Mouse (Mus musculus) lung, embryonic 14.5 days (tissue): ENCODE measurements around the gene Tmco5. TPM values are rescaled to one million over a fixed set of nuclear protein-coding genes. Genes with fewer than 3 reads are reported as not detected.

Experiments used
- ATAC-seq: fragments of 200-750 bp; cut with Nextera tagmentation; 2 replicates; pipeline ENCODE4 v1.8.0; 2017; ENCODE audit warnings: mild to moderate bottlenecking, moderate TSS enrichment, moderate library complexity; ENCODE audit not compliant: insufficient read depth
- DNase-seq: peaks from one replicate; pipeline ENCODE4 v3.0.0-alpha.2; 2015
- H3K27ac ChIP-seq: fragments of 300-500 bp; sonication (generic); 2 replicates; pipeline ENCODE4 v1.5.1; 2014; ENCODE audit warnings: low read depth, mild to moderate bottlenecking, moderate library complexity
- H3K27me3 ChIP-seq: fragments of 300-500 bp; sonication (generic); 2 replicates; pipeline ENCODE4 v1.6.1; 2014; ENCODE audit warnings: low read length, control low read depth; ENCODE audit not compliant: insufficient read depth
- H3K36me3 ChIP-seq: fragments of 300-500 bp; sonication (generic); 2 replicates; pipeline ENCODE4 v1.6.1; 2014; ENCODE audit warnings: control low read depth; ENCODE audit not compliant: insufficient read depth
- H3K4me1 ChIP-seq: fragments of 300-500 bp; sonication (generic); 2 replicates; pipeline ENCODE4 v1.6.1; 2014; ENCODE audit warnings: antibody characterized with exemption, control low read depth; ENCODE audit not compliant: insufficient read depth
- H3K4me2 ChIP-seq: fragments of 300-500 bp; sonication (generic); 2 replicates; pipeline ENCODE4 v1.6.1; 2014; ENCODE audit warnings: mild to moderate bottlenecking
- H3K4me3 ChIP-seq: fragments of 300-500 bp; sonication (generic); 2 replicates; pipeline ENCODE4 v1.5.1; 2014; ENCODE audit warnings: low read depth, low read length
- H3K9ac ChIP-seq: fragments of 300-500 bp; sonication (generic); 2 replicates; pipeline ENCODE4 v1.6.1; 2014
- H3K9me3 ChIP-seq: fragments of 300-500 bp; sonication (generic); 2 replicates; pipeline ENCODE4 v1.6.1; 2016; ENCODE audit warnings: low read depth, low read length, control low read depth
- CTCF ChIP-seq: IDR thresholded peaks from 2 replicates; pipeline ENCODE4 v1.5.1; 2016; ENCODE audit warnings: antibody characterized with exemption, low read depth
- WGBS: fragments of 180-500 bp; shearing (Covaris S2); extraction: QIAGEN DNeasy Blood & Tissue Kit; methylation state at CpG from one replicate; pipeline ENCODE4 v1.1.7; 2014; 5-methylcytosine and 5-hydroxymethylcytosine counted together
- polyA plus RNA-seq: library from polyadenylated mRNA; unstranded; fragments of >200 nt; fragmentation: Nextera tagmentation; extraction: Ambion mirVana; gene quantifications from 2 replicates; pipeline ENCODE4 v1.2.1, GENCODE M21; 2014

Gene Tmco5
- polyA plus RNA-seq, 1 experiment from 2014 or later: not detected

- WGBS: 19% methylated on average over 3 of the region's 3 CpGs
- H3K9me3 ChIP-seq: no peaks in the 10 kb centered on the region
- H3K4me2 ChIP-seq: no peak overlapping the region
- no peak for TF ChIP-seq CTCF
- no peaks in the 10 kb centered on the region for H3K36me3 ChIP-seq
- DNase-seq (peak; percentile 86), ATAC-seq (peak; percentile 77)
- no peaks in the 10 kb centered on the region for H3K27me3 ChIP-seq
- peaks cover 16% of the 10 kb centered on the region for H3K4me1 ChIP-seq
- H3K4me3 ChIP-seq: no peak overlapping the region
- H3K27ac ChIP-seq: peak overlapping the region; percentile 84
- H3K9ac ChIP-seq: no peak overlapping the region
Measured at GRCm38 (mm10) chr2:116941816-116942215, 63.3 kb downstream of the Tmco5 start.

Other genes with a start within 250 kb of the Tmco5 start
- 33.6 and 33.7 TPM in 2 replicates for gene Spred1, start 242.7 kb downstream of the Tmco5 start, polyA plus RNA-seq